Mouse (Mus musculus): Measurements from ENCODE around the gene Mapk9.

- no peak for TF ChIP-seq CTCF (IDR thresholded peaks at IDR 0.05; ENCODE audit: low read depth)
- no peak for TF ChIP-seq EP300 (IDR thresholded peaks at IDR 0.05; ENCODE audit: low read depth)
Observed at GRCm38 (mm10) chr11:49855144-49855543, 8.6 kb downstream of the Mapk9 start.

Measured in liver, embryonic 14.5 days (tissue).